16 mouse cellular contexts compared by ENCODE assay signal in the genomic region with DNA sequence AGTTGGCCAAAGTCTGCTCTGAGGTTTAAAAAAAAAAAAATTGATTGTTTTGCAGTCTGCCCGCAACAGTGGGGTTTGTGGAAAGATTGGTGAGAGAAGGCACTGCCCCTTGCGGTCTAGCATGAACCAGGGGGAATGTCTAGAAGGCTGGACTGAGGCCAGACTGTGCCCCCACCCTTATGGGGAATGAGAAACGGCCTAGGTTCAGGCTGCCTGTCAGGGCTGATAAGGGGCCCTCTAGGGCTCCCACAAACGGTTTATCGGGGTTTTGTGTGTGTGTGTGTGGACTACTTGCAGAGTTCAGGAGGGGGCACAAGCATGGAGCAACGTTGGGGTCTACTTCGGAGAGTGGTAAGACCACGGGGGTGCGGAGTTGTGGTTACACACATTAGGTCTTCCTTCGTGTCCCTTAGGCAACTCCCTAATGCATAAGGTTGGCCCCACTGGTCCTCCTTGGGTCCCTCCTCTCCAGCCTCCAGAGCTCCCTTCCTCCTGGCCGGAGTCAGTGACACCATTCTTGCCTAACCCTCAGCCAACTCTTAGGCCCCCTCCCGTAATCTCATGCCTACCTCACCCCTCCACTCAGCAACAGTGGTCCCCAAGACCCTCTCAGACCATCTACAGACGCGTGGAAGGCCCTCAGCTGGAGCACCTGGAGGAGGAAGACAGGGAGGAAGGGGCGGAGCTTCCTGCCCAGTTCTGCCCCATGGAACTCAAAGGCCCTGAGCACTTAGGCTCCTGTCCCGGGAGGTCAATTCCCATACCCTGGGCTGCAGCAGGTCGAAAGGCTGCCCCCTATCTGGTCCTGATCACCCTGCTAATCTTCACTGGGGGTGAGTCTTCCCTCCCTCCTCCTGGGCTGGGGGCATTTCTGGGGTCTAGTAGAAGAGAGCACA. TPM values are rescaled to one million over a fixed set of nuclear protein-coding genes. Genes with fewer than 3 reads are reported as not detected.
DNase-seq lines count a peak whose midpoint lies in the region; ATAC-seq and TF ChIP-seq lines count a peak whose summit lies in the region.
"Had no signal": no experiment of that assay in that cellular context is flagged by ENCODE, and none has a peak within 500 bp of the region (broad histone marks: within the 10 kb centered on the region; RNA-seq: fewer than 3 reads in every experiment).

No protein-coding gene starts in this region.

- H3K4me2 ChIP-seq in kidney, embryonic 15.5 days: no peak overlapping the region
- H3K4me2 ChIP-seq in neural tube, embryonic 15.5 days: no peak overlapping the region

- no peak for TF ChIP-seq CTCF in bone marrow, adult 2 months (IDR thresholded peaks at IDR 0.05; ENCODE audit: control insufficient read depth, insufficient read depth, low read length)

- peaks cover 8% of the 10 kb centered on the region for H3K4me1 ChIP-seq in kidney, embryonic 15.5 days
- H3K4me1 ChIP-seq in bone marrow, adult 2 months (ENCODE audit: control insufficient read depth, insufficient read depth, low read length): no peaks in the 10 kb centered on the region; the same call in 1 of the 2 replicates
- peaks cover 74% of the 10 kb centered on the region for H3K4me1 ChIP-seq in erythroblast, embryonic 14.5 days (ENCODE audit: control insufficient read depth)
- peaks cover 37% of the 10 kb centered on the region for H3K4me1 ChIP-seq in megakaryocyte, embryonic 14.5 days
- H3K4me1 ChIP-seq in neural tube, embryonic 15.5 days: peaks cover 8% of the 10 kb centered on the region; the same call in 1 of the 2 replicates

- H3K36me3 ChIP-seq in kidney, embryonic 15.5 days: no peaks in the 10 kb centered on the region
- H3K36me3 ChIP-seq in erythroblast, embryonic 14.5 days (ENCODE audit: control insufficient read depth): peaks cover 46% of the 10 kb centered on the region
- H3K36me3 ChIP-seq in megakaryocyte, embryonic 14.5 days (replicated peaks; ENCODE audit: low read length): no peaks in the 10 kb centered on the region
- peaks cover 7% of the 10 kb centered on the region for H3K36me3 ChIP-seq in neural tube, embryonic 15.5 days

- H3K27me3 ChIP-seq in kidney, embryonic 15.5 days: peaks cover 10% of the 10 kb centered on the region; the same call in 1 of the 2 replicates
- no peaks in the 10 kb centered on the region; the same call in 1 of the 2 replicates for H3K27me3 ChIP-seq in erythroblast, embryonic 14.5 days (ENCODE audit: control insufficient read depth)
- peaks cover 81% of the 10 kb centered on the region for H3K27me3 ChIP-seq in megakaryocyte, embryonic 14.5 days (replicated peaks)
- 0 out of 2 replicates have a peak, but pooled peaks cover 3% of the 10 kb centered on the region for H3K27me3 ChIP-seq in neural tube, embryonic 15.5 days (replicated peaks)

- no peaks in the 10 kb centered on the region for H3K9me3 ChIP-seq in kidney, embryonic 15.5 days (replicated peaks)
- H3K9me3 ChIP-seq in erythroblast, embryonic 14.5 days (ENCODE audit: control insufficient read depth, low read length): no peaks in the 10 kb centered on the region; the same call in 1 of the 2 replicates
- H3K9me3 ChIP-seq in megakaryocyte, embryonic 14.5 days: peaks cover 13% of the 10 kb centered on the region
- H3K9me3 ChIP-seq in neural tube, embryonic 15.5 days (replicated peaks): no peaks in the 10 kb centered on the region

- H3K4me3 ChIP-seq in kidney, embryonic 15.5 days (replicated peaks): no peak overlapping the region
- peak overlapping the region; percentile 68 for H3K4me3 ChIP-seq in bone marrow, adult 2 months (replicated peaks; ENCODE audit: control insufficient read depth, low read depth, low read length)
- H3K4me3 ChIP-seq in erythroblast, embryonic 14.5 days (replicated peaks): peak overlapping the region; percentile 91
- H3K4me3 ChIP-seq in megakaryocyte, embryonic 14.5 days (replicated peaks): peak overlapping the region; percentile 80
- H3K4me3 ChIP-seq in neural tube, embryonic 15.5 days (replicated peaks): no peak overlapping the region
- H3K4me3 ChIP-seq: left cerebral cortex, adult 2 months had no signal

- 78% methylated on average over 17 of the region's 17 CpGs for WGBS in kidney, embryonic 15.5 days
- 3% methylated on average over 17 of the region's 17 CpGs for WGBS in bone marrow, adult 2 months
- WGBS in neural tube, embryonic 15.5 days: 83% methylated on average over 17 of the region's 17 CpGs

- peak; percentile 67; the same call in 1 of the 2 replicates for ATAC-seq in kidney, embryonic 15.5 days (replicated peaks; ENCODE audit: low FRiP score)
- no peak for ATAC-seq in neural tube, embryonic 15.5 days (ENCODE audit: low FRiP score)

- no peak overlapping the region for H3K9ac ChIP-seq in kidney, embryonic 15.5 days
- no peak overlapping the region for H3K9ac ChIP-seq in neural tube, embryonic 15.5 days (replicated peaks)

- DNase-seq in kidney, postnatal 14 days: no peak
- no peak for DNase-seq in frontal cortex, postnatal 10 days (ENCODE audit: low spot score in 2 of 2)
- no peak for DNase-seq in adrenal gland, postnatal 10 days
- DNase-seq: adrenal gland, postnatal 14 days; cerebellum, postnatal 36 days; kidney, adult 8-10 months; lung, postnatal 4 days had no signal

- no peak; the same call in 1 of the 2 replicates for TF ChIP-seq POLR2A in bone marrow, adult 2 months (IDR thresholded peaks at IDR 0.05; ENCODE audit: borderline replicate concordance, control insufficient read depth, low read depth, low read length)

- no peak overlapping the region for H3K27ac ChIP-seq in kidney, embryonic 15.5 days
- peak overlapping the region; percentile 67 for H3K27ac ChIP-seq in bone marrow, adult 2 months (ENCODE audit: control insufficient read depth, insufficient read depth, low read depth, low read length, poor library complexity)
- H3K27ac ChIP-seq in neural tube, embryonic 15.5 days (replicated peaks): no peak overlapping the region
- H3K27ac ChIP-seq: left cerebral cortex, adult 2 months had no signal

RNA-seq across cellular contexts. Expression of gene Tfr2, which starts 1.3 kb away (rescaled TPM):
- 0.42 and 0.99 TPM in 2 replicates for polyA plus RNA-seq in kidney, embryonic 15.5 days (2015; fragmentation: Nextera tagmentation; extraction: Ambion mirVana)
- polyA plus RNA-seq in bone marrow, adult 2 months (2011; ENCODE audit: insufficient read depth, insufficient read length, low replicate concordance, missing spikeins): 25.9 and 51.0 TPM in 2 replicates
- 9.2 and 10.1 TPM in 2 replicates for polyA plus RNA-seq in erythroblast, embryonic 14.5 days (2012)
- polyA plus RNA-seq in megakaryocyte, embryonic 14.5 days (2012; ENCODE audit: insufficient read depth, low replicate concordance): 1.7 and 5.8 TPM in 2 replicates
- 10 to 100 TPM; 18.8 to 42.1 TPM for total RNA-seq in adrenal gland, postnatal 10 days (2021)
- 4.2 and 5.3 TPM in 2 replicates for polyA plus RNA-seq in neural tube, embryonic 15.5 days (2015; fragmentation: Nextera tagmentation; extraction: Ambion mirVana)

RNA-seq across cellular contexts. Expression of gene Actl6b, which starts 17.6 kb away (rescaled TPM):
- 0.40 and 1.8 TPM in 2 replicates for polyA plus RNA-seq in kidney, embryonic 15.5 days (2015; fragmentation: Nextera tagmentation; extraction: Ambion mirVana)
- not detected in 2 replicates for polyA plus RNA-seq in bone marrow, adult 2 months (2011; ENCODE audit: insufficient read depth, insufficient read length, low replicate concordance, missing spikeins)
- polyA plus RNA-seq in erythroblast, embryonic 14.5 days (2012): not detected in 2 replicates
- not detected in 2 replicates for polyA plus RNA-seq in megakaryocyte, embryonic 14.5 days (2012; ENCODE audit: insufficient read depth, low replicate concordance)
- 1 to 10 TPM; 3.2 to 4.6 TPM for total RNA-seq in adrenal gland, postnatal 10 days (2021)
- polyA plus RNA-seq in neural tube, embryonic 15.5 days (2015; fragmentation: Nextera tagmentation; extraction: Ambion mirVana): 203 and 258 TPM in 2 replicates
- total RNA-seq: ES-E14; gastrocnemius, postnatal 4 days had no signal

RNA-seq across cellular contexts. Expression of gene Mospd3, which starts 29.9 kb away (rescaled TPM):
- polyA plus RNA-seq in kidney, embryonic 15.5 days (2015; fragmentation: Nextera tagmentation; extraction: Ambion mirVana): 26.6 and 30.2 TPM in 2 replicates
- polyA plus RNA-seq in bone marrow, adult 2 months (2011; ENCODE audit: insufficient read depth, insufficient read length, low replicate concordance, missing spikeins): 25.4 and 29.1 TPM in 2 replicates
- polyA plus RNA-seq in erythroblast, embryonic 14.5 days (2012): 105 and 109 TPM in 2 replicates
- 459 and 906 TPM in 2 replicates for polyA plus RNA-seq in megakaryocyte, embryonic 14.5 days (2012; ENCODE audit: insufficient read depth, low replicate concordance)
- total RNA-seq in adrenal gland, postnatal 10 days (2021): 10 to 100 TPM; 43.3 to 47.4 TPM
- 64.6 and 66.9 TPM in 2 replicates for polyA plus RNA-seq in neural tube, embryonic 15.5 days (2015; fragmentation: Nextera tagmentation; extraction: Ambion mirVana)

RNA-seq across cellular contexts. Expression of gene Gnb2, which starts 37.6 kb away (rescaled TPM):
- 337 and 348 TPM in 2 replicates for polyA plus RNA-seq in kidney, embryonic 15.5 days (2015; fragmentation: Nextera tagmentation; extraction: Ambion mirVana)
- 294 and 476 TPM in 2 replicates for polyA plus RNA-seq in bone marrow, adult 2 months (2011; ENCODE audit: insufficient read depth, insufficient read length, low replicate concordance, missing spikeins)
- 59.2 and 65.3 TPM in 2 replicates for polyA plus RNA-seq in erythroblast, embryonic 14.5 days (2012)
- 332 and 439 TPM in 2 replicates for polyA plus RNA-seq in megakaryocyte, embryonic 14.5 days (2012; ENCODE audit: insufficient read depth, low replicate concordance)
- total RNA-seq in adrenal gland, postnatal 10 days (2021): 100 to 1,000 TPM; 592 to 682 TPM
- 503 and 540 TPM in 2 replicates for polyA plus RNA-seq in neural tube, embryonic 15.5 days (2015; fragmentation: Nextera tagmentation; extraction: Ambion mirVana)

RNA-seq across cellular contexts. Expression of gene Epo, which starts 37.9 kb away (rescaled TPM):
- polyA plus RNA-seq in kidney, embryonic 15.5 days (2015; fragmentation: Nextera tagmentation; extraction: Ambion mirVana): 0.45 TPM in 1 of 2 replicates, not detected in the other
- not detected in 2 replicates for polyA plus RNA-seq in bone marrow, adult 2 months (2011; ENCODE audit: insufficient read depth, insufficient read length, low replicate concordance, missing spikeins)
- polyA plus RNA-seq in erythroblast, embryonic 14.5 days (2012): not detected in 2 replicates
- not detected in 2 replicates for polyA plus RNA-seq in megakaryocyte, embryonic 14.5 days (2012; ENCODE audit: insufficient read depth, low replicate concordance)
- not detected for total RNA-seq in adrenal gland, postnatal 10 days (2021)
- polyA plus RNA-seq in neural tube, embryonic 15.5 days (2015; fragmentation: Nextera tagmentation; extraction: Ambion mirVana): not detected in 2 replicates
- total RNA-seq: adrenal gland, postnatal 14 days; gastrocnemius, postnatal 4 days; left cerebral cortex, adult 2 months had no signal
- polyA plus RNA-seq: neural tube, embryonic 14.5 days had no signal

Comparison
In these comparisons a context has a peak if more than half of its experiments do, and no peak if none do; other contexts are left out.
1. H3K4me3 ChIP-seq: peak in bone marrow, adult 2 months (single experiment), erythroblast, embryonic 14.5 days (single experiment) and megakaryocyte, embryonic 14.5 days (single experiment); none in kidney, embryonic 15.5 days (single experiment) and neural tube, embryonic 15.5 days (single experiment).
2. RNA of gene Actl6b, which starts 17.6 kb away (polyA plus RNA-seq): 203 to 258 TPM in neural tube, embryonic 15.5 days; 0.40 to 1.8 TPM in kidney, embryonic 15.5 days, not detected in bone marrow, adult 2 months, not detected in erythroblast, embryonic 14.5 days and not detected in megakaryocyte, embryonic 14.5 days; every median in the first group is over 10 times any median in the second.